Mouse (Mus musculus) ovary, adult 18-20 months (tissue): ENCODE data around the gene Ovol3.

ENCODE experiments used
- DNase-seq: peaks from one replicate; pipeline ENCODE4 v3.0.0; 2022; ENCODE audit warnings: low spot score, mixed read lengths

Ovol3 gene

DNA sequence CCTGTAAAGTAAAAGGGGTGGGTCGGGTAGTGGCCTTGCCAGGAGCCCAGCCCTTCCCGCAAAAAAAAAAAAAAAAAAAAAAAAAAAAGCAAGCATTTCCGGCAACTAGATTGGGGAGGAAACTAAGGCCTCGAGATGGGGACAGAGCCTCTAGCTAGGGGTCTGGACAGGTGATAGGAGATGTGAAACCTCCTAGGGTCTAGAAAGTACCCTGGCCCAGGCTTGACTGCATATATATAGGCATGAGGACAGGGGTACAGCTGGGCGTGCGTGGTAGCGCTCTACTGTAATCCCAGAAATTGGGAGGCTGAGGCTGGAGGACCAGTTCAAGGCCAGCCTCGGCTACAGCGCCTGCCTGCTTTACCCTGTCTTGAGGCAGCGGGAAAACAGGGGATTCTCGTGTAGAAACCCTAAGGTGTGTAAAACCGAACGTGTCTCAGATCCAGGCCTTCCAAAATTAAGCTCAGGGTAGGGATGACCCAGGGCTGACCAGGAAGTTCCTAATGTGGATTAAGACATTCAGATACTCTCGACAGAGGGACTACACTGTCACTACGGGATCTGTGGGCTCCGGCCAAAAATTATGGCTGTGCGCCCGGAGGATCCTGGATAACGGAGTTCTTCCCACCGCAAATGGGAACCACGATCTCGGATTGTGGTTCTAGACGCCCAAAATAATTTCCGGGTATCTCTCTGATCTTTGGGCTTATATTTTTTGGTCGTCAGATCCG is 41.3 kb downstream of the Ovol3 start:
- no peak for DNase-seq

DNA sequence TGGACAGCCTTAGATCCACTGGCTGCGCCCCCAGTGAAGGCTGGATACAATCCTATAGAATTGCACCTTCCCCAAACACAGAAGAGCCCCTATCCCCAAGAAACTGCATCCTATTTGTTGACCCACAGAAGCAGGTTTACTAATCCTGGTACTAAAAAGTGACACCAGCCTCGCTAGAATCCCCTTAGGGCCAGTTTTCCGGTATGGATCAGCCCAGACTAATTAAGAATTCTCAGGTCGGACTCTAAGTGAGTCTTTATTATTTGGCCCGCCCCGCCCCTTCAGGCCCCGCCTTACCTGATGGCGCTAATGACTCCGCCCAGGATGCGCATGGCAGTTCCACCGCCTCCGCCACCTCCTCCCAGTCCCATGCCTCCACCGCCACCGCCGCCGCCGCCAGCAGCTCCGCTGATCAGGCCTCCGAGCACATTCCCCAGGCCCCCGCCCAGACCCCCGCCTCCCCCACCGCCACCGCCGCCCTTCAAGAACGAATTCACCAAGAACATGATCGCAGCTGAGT is 41.9 kb downstream of the Ovol3 start:
- peak; percentile 72 for DNase-seq

DNA sequence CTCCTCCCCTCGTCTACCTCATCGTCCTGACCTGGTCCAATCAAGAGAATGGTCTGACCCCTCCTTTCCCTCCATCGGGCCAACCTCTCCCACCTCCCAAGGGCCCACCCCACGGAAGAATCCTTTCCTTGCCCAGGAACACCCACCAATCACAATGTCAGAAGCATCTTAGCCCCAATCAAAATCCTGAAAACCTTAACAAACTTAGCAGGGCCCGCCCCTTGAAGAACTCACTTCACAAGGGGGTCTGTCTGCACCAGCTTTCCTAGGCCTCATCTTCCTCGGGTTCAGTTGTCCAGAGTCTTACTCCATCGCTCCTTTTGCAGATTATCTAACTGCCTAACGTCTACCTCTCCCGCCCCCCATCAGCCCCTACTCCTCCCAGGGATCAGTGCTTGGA is 42.5 kb downstream of the Ovol3 start:
- no peak for DNase-seq

DNA sequence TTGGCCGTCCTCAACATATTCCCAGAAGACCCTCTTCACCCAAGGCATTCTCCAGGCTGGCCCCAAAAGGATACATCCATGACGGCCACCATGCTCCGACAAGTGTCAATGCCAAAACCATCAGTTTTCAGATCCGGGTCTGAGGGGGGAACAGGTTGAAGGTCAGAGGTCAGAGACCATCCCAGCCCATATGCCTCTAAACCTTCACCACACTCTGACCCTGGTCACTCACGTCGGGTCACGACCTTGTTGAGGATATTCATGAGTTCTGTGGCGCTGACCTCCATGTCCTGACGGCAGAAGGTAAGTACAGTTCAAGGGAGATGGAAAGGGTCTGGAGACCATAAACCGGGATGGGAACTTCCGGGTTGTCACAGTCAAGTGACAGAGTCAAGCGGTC is 43.4 kb downstream of the Ovol3 start:
- no peak for DNase-seq

DNA sequence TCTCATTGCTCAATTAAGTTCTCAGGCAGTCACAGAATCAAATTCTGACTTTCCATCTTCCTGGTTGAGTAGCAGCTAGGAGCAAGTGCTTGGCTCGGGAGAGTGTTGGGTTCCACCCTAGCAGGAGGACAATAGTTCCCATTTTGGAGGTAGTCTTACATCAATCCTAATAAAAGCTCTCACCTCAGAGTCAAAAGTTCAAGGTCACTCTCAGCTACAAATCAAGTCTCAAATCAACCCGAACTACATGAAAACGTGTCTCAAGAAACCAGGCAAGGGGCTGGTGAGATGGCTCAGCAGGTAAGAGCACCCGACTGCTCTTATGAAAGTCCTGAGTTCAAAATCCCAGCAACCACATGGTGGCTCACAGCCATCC is 46.4 kb downstream of the Ovol3 start:
- DNase-seq = no peak

DNA sequence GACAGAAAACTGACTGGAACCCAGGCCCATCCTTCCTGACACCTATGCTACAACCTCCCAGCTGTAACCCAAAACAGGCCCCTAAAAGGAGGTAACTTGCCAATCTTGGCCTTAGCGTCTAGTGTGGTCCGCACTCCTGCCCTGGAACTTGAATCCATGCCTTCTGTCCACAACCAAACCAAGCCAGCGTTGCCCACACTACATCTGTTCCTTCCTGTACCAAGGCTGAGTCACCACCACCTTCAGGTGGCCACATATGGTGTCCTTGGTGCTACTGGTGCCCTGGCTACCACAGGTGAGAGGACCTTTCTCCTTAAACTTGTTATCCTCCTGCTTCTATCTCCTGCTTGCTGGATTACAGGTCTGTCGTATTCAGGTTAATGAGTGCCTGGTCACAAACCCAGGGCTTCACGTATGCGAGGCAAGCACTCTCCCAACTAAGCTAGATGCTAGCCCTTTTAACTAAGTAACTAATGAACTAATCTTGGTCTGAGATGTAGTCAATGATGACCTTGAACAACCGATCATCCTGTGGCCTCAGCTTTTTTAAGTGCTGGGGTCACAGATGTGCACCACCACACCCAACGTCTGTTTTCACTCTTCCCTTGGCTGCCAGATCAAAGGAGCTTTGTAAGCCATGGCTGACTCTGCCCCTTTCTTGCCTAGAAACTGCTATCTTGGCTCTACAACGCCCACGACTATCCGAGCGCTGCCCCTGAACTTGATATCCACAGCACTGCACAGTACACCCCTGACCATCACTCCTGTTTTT is 47.0 kb downstream of the Ovol3 start:
- no peak for DNase-seq

DNA sequence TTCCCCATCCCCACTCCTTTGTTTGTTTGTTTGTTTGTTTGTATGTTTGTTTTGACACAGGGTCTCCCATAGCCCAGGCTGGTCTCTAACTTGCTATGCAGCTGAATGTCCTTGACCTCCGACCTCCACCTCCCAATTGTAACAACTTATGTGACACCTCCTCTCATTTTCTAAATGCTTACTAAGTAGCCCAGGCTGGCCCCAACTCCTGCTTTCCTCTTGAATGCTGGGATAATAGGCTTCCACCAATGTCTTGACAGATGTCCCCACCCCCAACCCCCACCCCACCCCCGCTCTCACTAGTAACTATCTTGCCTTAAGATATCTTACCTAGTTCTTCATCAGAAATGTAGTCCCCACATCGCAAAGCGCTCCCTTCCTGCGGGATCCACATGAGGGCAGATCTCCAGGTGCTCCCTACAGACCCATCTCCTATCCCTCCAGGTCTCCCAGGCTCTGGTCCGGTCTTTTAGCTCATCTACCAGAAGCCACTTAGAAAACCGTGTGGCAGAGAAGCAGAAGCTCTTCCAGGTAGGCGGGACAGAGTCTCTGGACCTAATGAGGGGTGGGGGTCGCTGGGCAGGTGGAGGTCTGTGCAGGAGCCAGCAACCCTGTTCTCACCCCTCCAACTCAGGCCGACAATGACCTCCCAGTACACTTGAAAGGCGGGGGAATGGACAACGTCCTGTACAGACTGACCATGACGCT is 50.7 kb downstream of the Ovol3 start:
- DNase-seq = no peak

DNA sequence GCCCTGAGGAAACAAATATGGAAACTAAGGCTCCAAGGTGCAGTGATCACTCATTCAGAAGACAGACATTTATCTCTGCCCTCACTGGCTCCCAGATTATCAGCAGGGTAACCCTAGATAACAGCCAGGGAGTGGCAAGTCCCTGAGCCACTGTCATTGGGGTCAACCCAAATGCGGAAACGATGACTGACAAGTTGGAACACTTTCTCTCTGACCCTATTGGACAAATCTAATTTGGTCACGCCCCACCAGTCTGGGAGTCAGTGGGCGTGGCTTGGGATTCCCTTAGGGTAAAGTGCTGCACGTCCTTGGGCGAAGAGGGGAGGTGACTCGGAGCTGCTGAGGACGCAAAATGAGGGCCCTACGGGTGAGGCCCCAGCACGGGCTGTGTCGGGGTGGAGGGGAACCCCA is 51.6 kb downstream of the Ovol3 start, which contains the start of gene Cox7a1:
Cox7a1 (plus strand) TSS at position 266 of the 411 bp plus-strand sequence.
- peak; percentile 85 for DNase-seq
